Mouse (Mus musculus) E14TG2a.4 (cell line): Measurements from ENCODE around the gene Snx4.

ENCODE experiments used
- CTCF ChIP-seq: conservative IDR thresholded peaks from 2 replicates; pipeline ENCODE4 v1.5.1; 2014; ENCODE audit warnings: low read length
- NANOG ChIP-seq: IDR thresholded peaks from 2 replicates; pipeline ENCODE4 v1.6.1; 2014; ENCODE audit warnings: borderline replicate concordance, low read length, mixed read lengths
- POU5F1 ChIP-seq: IDR thresholded peaks from 2 replicates; pipeline ENCODE4 v1.6.1; 2014; ENCODE audit warnings: low read length, borderline replicate concordance

DNA sequence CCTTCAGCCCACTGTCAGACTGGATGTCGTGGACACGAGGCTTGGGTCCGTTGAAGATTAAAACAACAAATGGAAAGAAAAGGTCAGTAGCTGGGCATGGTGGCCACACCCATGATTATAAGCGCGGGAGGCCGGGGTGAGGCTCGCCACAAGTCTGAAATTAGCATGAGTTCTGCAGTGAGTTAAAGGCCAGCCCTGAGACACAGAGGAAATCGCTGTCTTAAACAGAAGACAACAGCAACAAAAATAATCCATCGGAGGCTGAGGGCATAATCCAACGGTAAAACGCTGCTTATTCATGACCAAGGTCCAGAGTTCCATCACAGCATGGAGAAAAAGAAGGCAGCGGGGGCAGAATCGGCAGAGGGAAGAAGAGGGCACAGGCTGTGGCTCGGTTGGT is 81.8 kb downstream of the Snx4 start:
- TF ChIP-seq CTCF (no peak), POU5F1 (no peak), NANOG (no peak)
